Mouse (Mus musculus) forebrain, postnatal 0 days (tissue): Measurements from ENCODE around the gene Ceacam3. TPM values are rescaled to one million over a fixed set of nuclear protein-coding genes. Genes with fewer than 3 reads are reported as not detected.

Experiments
- ATAC-seq: fragments of 200-750 bp; cut with Nextera tagmentation; 2 replicates; pipeline ENCODE4 v1.8.0; 2017; ENCODE audit warnings: mild to moderate bottlenecking, moderate library complexity
- DNase-seq: peaks from one replicate; pipeline ENCODE4 v3.0.0-alpha.2; 2015
- H3K27ac ChIP-seq: fragments of 300-500 bp; sonication (generic); 2 replicates; pipeline ENCODE4 v1.5.1; 2014; ENCODE audit warnings: low read depth, mild to moderate bottlenecking, antibody characterized with exemption, low read length, moderate library complexity, mixed read lengths
- H3K27me3 ChIP-seq: fragments of 300-500 bp; sonication (generic); 2 replicates; pipeline ENCODE4 v1.6.1; 2014; ENCODE audit warnings: mild to moderate bottlenecking, low read length, mixed read lengths; ENCODE audit not compliant: insufficient read depth
- H3K36me3 ChIP-seq: fragments of 300-500 bp; sonication (generic); 2 replicates; pipeline ENCODE4 v1.6.1; 2014; ENCODE audit warnings: mild to moderate bottlenecking, moderate library complexity; ENCODE audit not compliant: insufficient read depth
- H3K4me1 ChIP-seq: fragments of 300-500 bp; sonication (generic); 2 replicates; pipeline ENCODE4 v1.6.1; 2014; ENCODE audit warnings: antibody characterized with exemption; ENCODE audit not compliant: insufficient read depth
- H3K4me2 ChIP-seq: fragments of 300-500 bp; sonication (generic); 2 replicates; pipeline ENCODE4 v1.6.1; 2014; ENCODE audit warnings: low read depth, mild to moderate bottlenecking, moderate library complexity
- H3K4me3 ChIP-seq: fragments of 300-500 bp; sonication (generic); 2 replicates; pipeline ENCODE4 v1.5.1; 2014; ENCODE audit warnings: low read depth, low read length, mixed read lengths
- H3K9ac ChIP-seq: fragments of 300-500 bp; sonication (generic); 2 replicates; pipeline ENCODE4 v1.6.1; 2014; ENCODE audit warnings: mild to moderate bottlenecking
- H3K9me3 ChIP-seq: fragments of 300-500 bp; sonication (generic); 2 replicates; pipeline ENCODE4 v1.6.1; 2016; ENCODE audit warnings: low read length
- CTCF ChIP-seq: sonication (generic); IDR thresholded peaks from 2 replicates; pipeline ENCODE4 v1.5.1; 2016; ENCODE audit warnings: antibody characterized with exemption, control low read depth, low read depth
- WGBS: fragments of 180-500 bp; shearing (Covaris S2); extraction: QIAGEN DNeasy Blood & Tissue Kit; methylation state at CpG from one replicate; pipeline ENCODE4 v1.1.7; 2014; 5-methylcytosine and 5-hydroxymethylcytosine counted together
- polyA plus RNA-seq: library from polyadenylated mRNA; unstranded; fragments of >200 nt; fragmentation: Nextera tagmentation; extraction: Ambion mirVana; gene quantifications from 2 replicates; pipeline ENCODE4 v1.2.1, GENCODE M21; 2015
- total RNA-seq: library from RNA; depleted of rRNA; stranded (reverse); fragments of >200 nt; gene quantifications from 2 replicates; pipeline ENCODE4 v1.2.3, GENCODE M21; 2014; rRNA removed

Ceacam3 gene
- total and polyA plus RNA-seq, 2 experiments from 2014 or later, result 0.24 TPM; not detected in 1

DNA sequence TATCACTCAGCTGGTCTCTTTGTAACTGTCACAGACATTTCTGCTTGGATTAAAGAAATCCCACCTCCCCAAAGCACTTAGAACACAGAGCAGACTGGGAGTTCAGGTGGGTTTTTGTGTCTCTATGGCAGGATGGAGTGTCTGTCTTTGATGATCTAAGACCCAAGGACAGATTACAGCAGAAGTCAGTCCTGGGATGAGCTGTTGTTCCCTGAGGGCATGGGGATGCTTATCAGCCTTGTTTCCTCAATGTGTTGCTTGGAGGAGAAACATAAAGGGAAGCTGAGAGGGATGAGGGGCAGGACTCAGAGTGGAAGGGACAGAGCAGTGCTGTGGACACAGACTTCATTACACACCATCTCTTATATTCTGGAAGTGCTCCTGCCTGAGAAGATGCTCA is 53.1 kb downstream of the Ceacam3 start, which contains the start of gene Psg29:
Gene Psg29 (plus strand): TSS at position 301 of the 400 bp plus-strand sequence.
- Histone ChIP-seq H3K36me3 (no peaks in the 10 kb centered on the region), H3K4me2 (no peak within 1 kb of the TSS), H3K9ac (no peak within 1 kb of the TSS), H3K9me3 (peaks cover 4% of the 10 kb centered on the region; the same call in 1 of the 2 replicates), H3K27me3 (no peaks in the 10 kb centered on the region), H3K4me3 (no peak within 1 kb of the TSS), H3K27ac (no peak within 1 kb of the TSS), H3K4me1 (no peaks in the 10 kb centered on the region)
- DNase-seq (no peak), ATAC-seq (no peak)
- TF ChIP-seq CTCF, result no peak

DNA sequence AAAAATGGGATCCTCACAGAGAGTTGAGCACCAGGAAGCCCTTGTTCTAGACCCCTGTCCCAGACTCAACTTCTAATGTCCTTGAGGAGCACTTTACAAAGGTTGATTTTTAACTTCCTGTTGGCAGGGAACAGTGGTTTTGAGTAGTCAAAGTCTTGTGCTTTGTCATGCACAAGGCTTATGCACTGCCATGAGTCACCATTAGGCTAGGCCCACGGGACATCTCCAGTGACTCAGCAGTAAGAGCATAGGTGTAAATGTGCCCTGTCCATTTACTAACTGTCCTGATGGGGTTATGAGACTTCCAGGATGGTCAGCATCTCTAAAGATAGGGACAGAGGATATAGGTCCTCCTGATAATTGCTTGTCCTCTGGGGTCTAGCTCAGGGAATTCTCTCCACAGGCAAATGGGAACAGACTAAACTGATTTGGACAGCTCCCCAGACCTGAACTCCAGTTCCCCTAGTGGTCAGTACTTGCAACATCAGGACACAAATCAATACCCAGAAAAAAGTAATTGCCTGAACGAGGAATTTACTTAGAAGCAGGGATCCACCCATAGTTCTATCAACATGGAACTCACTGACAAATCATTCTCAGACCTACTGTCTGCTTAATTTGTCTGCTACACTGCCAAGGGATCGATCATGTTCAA is 55.6 kb downstream of the Ceacam3 start:
- Histone ChIP-seq H3K4me1 (no peaks in the 10 kb centered on the region), H3K36me3 (no peaks in the 10 kb centered on the region), H3K4me3 (no peak overlapping the region), H3K27ac (no peak overlapping the region), H3K4me2 (no peak overlapping the region), H3K9ac (no peak overlapping the region), H3K27me3 (no peaks in the 10 kb centered on the region), H3K9me3 (peaks cover 4% of the 10 kb centered on the region; the same call in 1 of the 2 replicates)
- DNase-seq (no peak), ATAC-seq (no peak)
- WGBS, result 61% methylated on average over 3 of the region's 3 CpGs
- TF ChIP-seq CTCF, result no peak

Other genes with a start within 250 kb of the Ceacam3 start
- gene Ptgir, start 243.8 kb upstream of the Ceacam3 start, total RNA-seq, result 0.15 TPM in 1 of 2 replicates, not detected in the other
- gene Ptgir, start 243.8 kb upstream of the Ceacam3 start, polyA plus RNA-seq, result 0.08 and 0.09 TPM in 2 replicates
- 1,323 and 1,444 TPM in 2 replicates for gene Calm3, start 226.2 kb upstream of the Ceacam3 start, total RNA-seq
- 403 and 424 TPM in 2 replicates for gene Calm3, start 226.2 kb upstream of the Ceacam3 start, polyA plus RNA-seq
- 98.9 and 133 TPM in 2 replicates for gene Pnmal2, start 205.6 kb upstream of the Ceacam3 start, total RNA-seq
- 87.5 and 134 TPM in 2 replicates for gene Pnmal2, start 205.6 kb upstream of the Ceacam3 start, polyA plus RNA-seq
- 53.4 and 64.8 TPM in 2 replicates for gene Pnmal1, start 190.6 kb upstream of the Ceacam3 start, total RNA-seq
- gene Pnmal1, start 190.6 kb upstream of the Ceacam3 start, polyA plus RNA-seq, result 51.1 and 61.5 TPM in 2 replicates
- 34.9 and 40.0 TPM in 2 replicates for gene Gm42372, start 167.2 kb upstream of the Ceacam3 start, total RNA-seq
- gene Gm42372, start 167.2 kb upstream of the Ceacam3 start, polyA plus RNA-seq, result 4.0 and 5.9 TPM in 2 replicates
- gene Ccdc8, start 157.6 kb upstream of the Ceacam3 start, total RNA-seq, result 4.0 and 5.2 TPM in 2 replicates
- gene Ccdc8, start 157.6 kb upstream of the Ceacam3 start, polyA plus RNA-seq, result 1.5 and 2.0 TPM in 2 replicates
- 56.6 and 65.7 TPM in 2 replicates for gene Ppp5c, start 122.4 kb upstream of the Ceacam3 start, total RNA-seq
- 129 and 137 TPM in 2 replicates for gene Ppp5c, start 122.4 kb upstream of the Ceacam3 start, polyA plus RNA-seq
- 7.2 and 12.2 TPM in 2 replicates for gene Hif3a, start 87.9 kb upstream of the Ceacam3 start, total RNA-seq
- 1.1 and 2.0 TPM in 2 replicates for gene Hif3a, start 87.9 kb upstream of the Ceacam3 start, polyA plus RNA-seq
- 2.3 and 5.1 TPM in 2 replicates for gene Psg16, start 76.2 kb upstream of the Ceacam3 start, total RNA-seq
- gene Psg16, start 76.2 kb upstream of the Ceacam3 start, polyA plus RNA-seq, result 3.3 and 5.7 TPM in 2 replicates
- gene Psg29, start 53.2 kb downstream of the Ceacam3 start, total RNA-seq, result 0.14 TPM in 1 of 2 replicates, not detected in the other
- gene Psg29, start 53.2 kb downstream of the Ceacam3 start, polyA plus RNA-seq, result not detected in 2 replicates